Mouse (Mus musculus) heart, embryonic 14.5 days (tissue): Measurements from ENCODE around the gene Wdr27. TPM values are rescaled to one million over a fixed set of nuclear protein-coding genes. Genes with fewer than 3 reads are reported as not detected.

Experiments used
- ATAC-seq: fragments of 200-750 bp; cut with Nextera tagmentation; 2 replicates; pipeline ENCODE4 v1.8.0; 2017; ENCODE audit warnings: low read depth, moderate TSS enrichment; ENCODE audit not compliant: insufficient number of reproducible peaks, insufficient read depth, low FRiP score
- H3K27ac ChIP-seq, 2 experiments: fragments of 200-500 bp in 1 of 2; fragments of 300-500 bp in 1 of 2; sonication (generic) in 1 of 2; replicated peaks in 1 of 2; 2 replicates each; pipeline ENCODE4 v1.5.1; 2012 to 2014; ENCODE audit warnings: low read depth in 2 of 2, low read length in 2 of 2, control low read depth in 1 of 2, mild to moderate bottlenecking in 1 of 2, mixed read lengths in 1 of 2; ENCODE audit not compliant: control insufficient read depth in 1 of 2, insufficient read depth in 1 of 2
- H3K27me3 ChIP-seq: fragments of 300-500 bp; sonication (generic); 2 replicates; pipeline ENCODE4 v1.6.1; 2014; ENCODE audit warnings: mild to moderate bottlenecking, low read length, control low read depth; ENCODE audit not compliant: control insufficient read depth, insufficient read depth
- H3K36me3 ChIP-seq: fragments of 300-500 bp; sonication (generic); 2 replicates; pipeline ENCODE4 v1.6.1; 2014; ENCODE audit warnings: mild to moderate bottlenecking, control low read depth, low read length, mixed read lengths; ENCODE audit not compliant: control insufficient read depth, insufficient read depth
- H3K4me1 ChIP-seq, 2 experiments: fragments of 200-500 bp in 1 of 2; fragments of 300-500 bp in 1 of 2; sonication (generic) in 1 of 2; 2 replicates each; pipeline ENCODE4 v1.6.1; 2012 to 2014; ENCODE audit warnings: low read length in 2 of 2, control low read depth in 1 of 2, mixed read lengths in 1 of 2; ENCODE audit not compliant: control insufficient read depth in 2 of 2, insufficient read depth in 2 of 2
- H3K4me2 ChIP-seq: fragments of 300-500 bp; sonication (generic); 2 replicates; pipeline ENCODE4 v1.6.1; 2014; ENCODE audit warnings: mild to moderate bottlenecking, low read length
- H3K4me3 ChIP-seq, 2 experiments: fragments of 200-500 bp in 1 of 2; fragments of 300-500 bp in 1 of 2; sonication (generic) in 1 of 2; 2 replicates each; pipeline ENCODE4 v1.5.1; 2012 to 2014; ENCODE audit warnings: low read length in 2 of 2, mild to moderate bottlenecking in 2 of 2, control low read depth in 1 of 2, low read depth in 1 of 2, moderate library complexity in 1 of 2; ENCODE audit not compliant: control insufficient read depth in 1 of 2, insufficient read depth in 1 of 2
- H3K9ac ChIP-seq: fragments of 300-500 bp; sonication (generic); 2 replicates; pipeline ENCODE4 v1.6.1; 2014; ENCODE audit warnings: mild to moderate bottlenecking, low read length
- H3K9me3 ChIP-seq: fragments of 300-500 bp; sonication (generic); 2 replicates; pipeline ENCODE4 v1.6.1; 2016; ENCODE audit warnings: low read length, control low read depth; ENCODE audit not compliant: control insufficient read depth
- WGBS: fragments of 180-500 bp; shearing (Covaris S2); extraction: QIAGEN DNeasy Blood & Tissue Kit; methylation state at CpG from one replicate; pipeline ENCODE4 v1.1.7; 2014; 5-methylcytosine and 5-hydroxymethylcytosine counted together
- polyA plus RNA-seq: library from polyadenylated mRNA; unstranded; fragments of >200 nt; fragmentation: Nextera tagmentation; extraction: Ambion mirVana; gene quantifications from 2 replicates; pipeline ENCODE4 v1.2.1, GENCODE M21; 2014

The Wdr27 gene
- polyA plus RNA-seq, 1 experiment from 2014 or later, result 6.4 TPM

DNA sequence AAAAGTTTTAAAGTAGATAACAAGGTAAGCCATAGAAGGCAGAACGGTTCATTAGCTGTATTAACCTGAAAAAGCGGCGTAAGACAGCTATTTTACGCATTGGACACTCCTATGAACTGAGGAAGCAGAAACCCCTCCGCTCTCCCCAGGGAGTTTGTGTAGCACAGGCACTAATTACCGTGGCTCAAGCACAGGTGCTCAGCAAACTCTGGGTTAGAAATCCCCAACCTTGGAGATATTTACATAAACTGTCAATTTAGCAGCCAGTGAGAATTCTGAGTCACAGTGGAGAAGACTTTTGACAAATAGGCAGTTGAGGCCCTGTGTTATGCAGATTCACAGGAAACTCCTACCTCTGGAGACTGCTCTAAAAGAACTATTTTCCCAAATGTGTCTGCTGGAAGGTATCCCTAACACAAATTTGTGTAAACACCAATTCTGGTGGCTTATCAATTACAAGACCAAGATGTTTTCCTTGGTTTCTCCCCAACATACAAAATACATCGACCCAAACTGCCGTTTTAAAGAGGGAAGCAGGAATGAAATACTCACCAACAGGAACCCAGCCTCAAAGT lies 15.2 kb downstream of the Wdr27 start:
- no peaks in the 10 kb centered on the region for H3K27me3 ChIP-seq
- 78% methylated on average over 8 of the region's 8 CpGs for WGBS
- no peak overlapping the region for H3K9ac ChIP-seq
- H3K36me3 ChIP-seq, result no peaks in the 10 kb centered on the region
- H3K4me2 ChIP-seq, result no peak overlapping the region
- no peak overlapping the region for H3K4me3 ChIP-seq
- H3K4me1 ChIP-seq, result no peaks in the 10 kb centered on the region
- no peak for ATAC-seq
- H3K9me3 ChIP-seq, result no peaks in the 10 kb centered on the region
- H3K27ac ChIP-seq, result no peak overlapping the region

DNA sequence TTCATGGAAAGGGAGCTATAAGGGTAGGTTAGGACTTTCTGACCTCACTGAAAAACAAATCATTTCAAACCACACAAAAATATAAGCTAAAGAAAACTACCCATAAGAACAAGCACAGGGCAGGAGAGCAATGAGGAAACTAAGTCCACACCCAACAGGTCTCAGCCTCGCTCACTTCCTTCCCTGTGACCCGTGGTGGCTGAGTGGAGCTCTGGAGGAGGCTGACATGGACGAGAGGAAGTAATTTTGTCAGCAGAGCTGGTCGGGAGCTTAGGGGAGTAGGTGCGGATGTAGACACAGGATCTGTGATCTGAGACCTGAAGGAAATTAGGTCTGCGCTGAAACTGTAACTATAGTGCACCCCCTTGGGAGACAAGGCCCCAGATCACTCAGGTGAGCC lies 21.4 kb downstream of the Wdr27 start:
- ATAC-seq, result no peak
- Histone ChIP-seq H3K9me3 (no peaks in the 10 kb centered on the region), H3K27me3 (peaks cover 9% of the 10 kb centered on the region; the same call in 1 of the 2 replicates), H3K27ac (no peak overlapping the region), H3K36me3 (no peaks in the 10 kb centered on the region), H3K4me1 (no peaks in the 10 kb centered on the region), H3K9ac (no peak overlapping the region), H3K4me3 (no peak overlapping the region), H3K4me2 (no peak overlapping the region)
- 53% methylated on average over 6 of the region's 6 CpGs for WGBS

DNA sequence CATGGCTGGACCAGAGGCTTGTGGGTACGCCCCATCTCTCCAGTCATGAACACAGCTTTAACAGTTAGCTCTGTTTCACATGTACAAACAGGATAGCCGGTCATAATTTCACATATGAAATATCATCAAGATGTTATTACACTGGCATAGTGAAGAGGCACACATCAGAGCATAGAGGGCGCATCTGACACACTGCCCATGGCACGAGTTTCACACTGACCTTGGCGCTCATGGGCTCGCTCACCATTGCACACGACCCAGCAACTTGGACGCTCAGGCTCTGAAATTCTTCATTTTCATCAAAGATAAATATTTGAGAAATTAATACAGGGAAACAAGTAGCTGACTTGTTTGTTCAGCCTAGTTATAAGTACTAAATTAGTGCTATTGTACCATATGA lies 25.1 kb downstream of the Wdr27 start:
- Histone ChIP-seq H3K4me2 (no peak overlapping the region), H3K27ac (no peak overlapping the region), H3K36me3 (no peaks in the 10 kb centered on the region), H3K27me3 (peaks cover 9% of the 10 kb centered on the region; the same call in 1 of the 2 replicates), H3K4me1 (no peaks in the 10 kb centered on the region), H3K4me3 (no peak overlapping the region), H3K9me3 (no peaks in the 10 kb centered on the region), H3K9ac (no peak overlapping the region)
- WGBS, result 83% methylated on average over 8 of the region's 8 CpGs
- no peak for ATAC-seq

DNA sequence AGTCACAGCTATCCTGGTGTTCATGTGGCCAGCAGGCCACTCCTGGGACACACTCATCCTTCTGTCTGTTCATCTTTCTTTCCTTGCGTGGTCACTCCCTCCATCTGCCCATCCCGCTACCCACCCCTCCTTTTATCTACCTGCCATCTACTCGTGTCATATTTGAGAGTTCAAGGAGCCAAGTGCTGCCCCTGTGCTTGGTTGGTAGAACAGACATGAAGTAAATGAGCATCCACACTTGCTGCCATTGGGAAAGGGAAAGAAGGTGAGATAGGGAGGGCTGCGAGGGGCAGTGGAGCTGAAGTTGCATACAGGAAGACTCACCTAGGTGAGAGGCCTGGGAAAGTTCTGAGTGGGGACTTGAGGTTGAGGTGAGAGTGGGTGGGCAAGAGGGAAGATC lies 28.6 kb downstream of the Wdr27 start:
- no peak overlapping the region for H3K4me2 ChIP-seq
- no peaks in the 10 kb centered on the region for H3K9me3 ChIP-seq
- H3K4me3 ChIP-seq, result no peak overlapping the region
- peaks cover 2% of the 10 kb centered on the region; the same call in 1 of the 2 replicates for H3K27me3 ChIP-seq
- no peak overlapping the region for H3K27ac ChIP-seq
- no peak for ATAC-seq
- H3K4me1 ChIP-seq, result no peaks in the 10 kb centered on the region
- H3K9ac ChIP-seq, result no peak overlapping the region
- WGBS, result 78% methylated on average over 4 of the region's 4 CpGs
- H3K36me3 ChIP-seq, result no peaks in the 10 kb centered on the region

DNA sequence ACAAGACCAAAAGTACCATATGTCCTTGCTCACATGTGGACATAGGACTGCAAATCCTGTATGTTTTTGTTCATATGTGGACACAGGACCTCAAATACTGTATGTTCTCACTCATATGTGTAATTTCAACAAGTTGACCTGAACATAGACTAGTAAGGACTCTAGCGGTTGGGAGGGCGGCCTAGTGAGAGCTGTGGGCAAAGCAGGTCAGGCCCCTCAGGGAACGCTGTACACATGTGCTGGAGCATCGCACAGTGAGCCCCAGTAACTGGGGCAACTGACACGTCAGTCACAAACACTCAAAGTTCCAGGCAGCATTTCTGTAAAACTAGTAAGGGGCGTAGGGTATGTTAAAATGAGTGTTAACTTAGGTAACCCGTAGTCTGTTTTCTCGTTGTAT lies 30.0 kb downstream of the Wdr27 start:
- Histone ChIP-seq H3K27ac (no peak overlapping the region), H3K27me3 (no peaks in the 10 kb centered on the region), H3K4me2 (no peak overlapping the region), H3K4me1 (no peaks in the 10 kb centered on the region), H3K4me3 (no peak overlapping the region), H3K9ac (no peak overlapping the region), H3K9me3 (no peaks in the 10 kb centered on the region), H3K36me3 (no peaks in the 10 kb centered on the region)
- 89% methylated on average over 8 of the region's 8 CpGs for WGBS
- ATAC-seq, result no peak

DNA sequence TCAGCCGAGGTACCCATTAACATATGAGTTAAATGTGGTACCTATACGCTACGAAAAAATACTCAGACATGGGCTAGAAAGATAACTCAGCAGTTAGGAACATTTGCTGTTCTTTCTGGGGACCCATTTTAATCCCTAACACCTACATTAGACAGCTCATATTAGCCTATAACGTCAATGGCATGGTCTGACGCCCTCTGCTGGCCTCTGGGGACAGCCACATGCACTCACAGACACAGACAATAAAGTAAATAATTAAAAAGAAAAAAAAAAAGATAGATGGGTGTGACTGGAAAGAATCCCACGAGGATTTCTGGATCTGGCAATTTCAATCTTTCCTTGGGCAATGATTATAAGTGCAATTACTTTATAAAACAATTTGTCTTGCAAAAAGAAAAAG lies 30.5 kb downstream of the Wdr27 start:
- H3K27me3 ChIP-seq, result no peaks in the 10 kb centered on the region
- no peak overlapping the region for H3K27ac ChIP-seq
- H3K9me3 ChIP-seq, result no peaks in the 10 kb centered on the region
- no peaks in the 10 kb centered on the region for H3K4me1 ChIP-seq
- no peak overlapping the region for H3K9ac ChIP-seq
- H3K4me3 ChIP-seq, result no peak overlapping the region
- ATAC-seq, result no peak
- 51% methylated on average over 6 of the region's 6 CpGs for WGBS
- no peaks in the 10 kb centered on the region for H3K36me3 ChIP-seq
- no peak overlapping the region for H3K4me2 ChIP-seq

DNA sequence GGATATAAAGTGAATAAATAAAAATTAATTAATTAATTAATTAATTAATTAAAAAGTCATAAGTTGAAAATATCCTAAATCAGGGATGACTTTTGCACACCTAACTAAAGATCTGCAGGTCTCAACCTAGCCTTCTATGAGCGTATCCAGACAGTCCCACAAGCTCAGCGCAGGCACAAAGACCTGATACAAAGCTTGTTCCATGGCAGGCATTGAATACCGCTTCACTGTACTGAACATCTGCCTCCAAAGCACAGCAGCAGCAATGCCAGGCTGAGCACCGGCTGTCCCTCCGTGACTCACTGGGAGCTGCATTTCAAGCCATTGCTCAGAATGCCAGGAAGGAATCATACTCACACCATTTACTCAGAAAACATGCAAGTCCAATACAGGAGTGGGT lies 32.2 kb downstream of the Wdr27 start:
- WGBS, result 86% methylated on average over 5 of the region's 5 CpGs
- Histone ChIP-seq H3K4me2 (no peak overlapping the region), H3K9me3 (no peaks in the 10 kb centered on the region)

DNA sequence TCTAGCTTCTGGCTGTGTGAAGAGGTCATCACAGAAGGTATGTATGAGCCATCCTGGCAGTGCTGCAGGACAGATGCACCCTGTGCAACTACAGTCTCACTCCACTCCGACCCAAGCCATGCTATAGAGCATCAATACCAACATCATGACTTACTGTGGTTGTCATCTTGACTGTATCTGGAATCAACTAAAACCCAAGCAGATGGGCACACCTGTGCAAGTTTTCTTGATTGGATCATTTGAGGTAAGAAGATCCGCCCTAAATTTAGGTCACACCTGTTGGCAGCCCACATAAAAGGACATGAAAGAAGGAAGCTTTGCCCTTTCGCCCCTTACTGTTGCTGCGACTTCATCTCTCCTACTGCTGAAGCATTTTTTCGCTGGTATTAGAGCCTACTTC lies 33.6 kb downstream of the Wdr27 start:
- Histone ChIP-seq H3K4me3 (no peak overlapping the region), H3K9me3 (no peaks in the 10 kb centered on the region), H3K4me1 (no peaks in the 10 kb centered on the region), H3K27ac (no peak overlapping the region), H3K4me2 (no peak overlapping the region), H3K9ac (no peak overlapping the region), H3K27me3 (0 out of 2 replicates have a peak, but pooled peaks cover 4% of the 10 kb centered on the region), H3K36me3 (no peaks in the 10 kb centered on the region)
- WGBS, result 76% methylated on average over 5 of the region's 5 CpGs
- ATAC-seq, result no peak

More for the DNA sequence above, 32.2 kb downstream of the Wdr27 start:
- no peak for ATAC-seq
- Histone ChIP-seq H3K27me3 (0 out of 2 replicates have a peak, but pooled peaks cover 4% of the 10 kb centered on the region), H3K27ac (no peak overlapping the region), H3K4me3 (no peak overlapping the region), H3K9ac (no peak overlapping the region), H3K36me3 (no peaks in the 10 kb centered on the region), H3K4me1 (no peaks in the 10 kb centered on the region)
